Mouse (Mus musculus): Measurements from ENCODE around the gene Tnrc6b. TPM values are rescaled to one million over a fixed set of nuclear protein-coding genes. Genes with fewer than 3 reads are reported as not detected.
A peak's percentile ranks its signal among the peaks of the same experiment; 100 is the strongest.

Tnrc6b gene
- polyA plus RNA-seq, 1 experiment, result 65.3 TPM

DNA sequence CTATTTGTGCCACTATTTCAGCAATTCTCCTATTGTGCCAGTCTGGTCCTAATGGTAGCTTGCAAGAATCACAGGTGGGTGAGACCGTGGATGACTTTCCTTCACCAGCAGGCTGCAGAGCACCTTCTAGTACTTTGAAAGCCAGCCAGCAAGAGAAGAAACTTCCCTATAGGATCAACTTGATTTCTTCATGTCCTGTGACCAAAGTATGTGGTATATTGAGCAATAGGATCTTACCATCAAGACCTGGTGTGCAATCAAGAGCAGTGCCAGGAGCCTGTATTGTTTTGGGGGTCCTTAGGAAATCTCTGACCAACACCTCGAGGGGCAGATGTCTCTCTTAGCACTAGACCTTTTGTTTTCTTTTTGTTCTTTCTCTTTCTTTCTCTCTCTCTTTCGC, 81.4 kb downstream of the Tnrc6b start:
- TF ChIP-seq CTCF (IDR thresholded peaks at IDR 0.05; ENCODE audit: control insufficient read depth, insufficient read depth, low read length) (no peak), POLR2A (IDR thresholded peaks at IDR 0.05; ENCODE audit: borderline replicate concordance, control insufficient read depth, low read depth, low read length) (no peak)
- Histone ChIP-seq H3K4me1 (ENCODE audit: control insufficient read depth, insufficient read depth, low read length) (peaks cover 6% of the 10 kb centered on the region; the same call in 1 of the 2 replicates), H3K27ac (ENCODE audit: control insufficient read depth, insufficient read depth, low read depth, low read length, poor library complexity) (no peak overlapping the region; the same call in 1 of the 2 replicates), H3K4me3 (replicated peaks; ENCODE audit: control insufficient read depth, low read depth, low read length) (no peak overlapping the region)
- 43% methylated on average over 3 of the region's 3 CpGs for WGBS

DNA sequence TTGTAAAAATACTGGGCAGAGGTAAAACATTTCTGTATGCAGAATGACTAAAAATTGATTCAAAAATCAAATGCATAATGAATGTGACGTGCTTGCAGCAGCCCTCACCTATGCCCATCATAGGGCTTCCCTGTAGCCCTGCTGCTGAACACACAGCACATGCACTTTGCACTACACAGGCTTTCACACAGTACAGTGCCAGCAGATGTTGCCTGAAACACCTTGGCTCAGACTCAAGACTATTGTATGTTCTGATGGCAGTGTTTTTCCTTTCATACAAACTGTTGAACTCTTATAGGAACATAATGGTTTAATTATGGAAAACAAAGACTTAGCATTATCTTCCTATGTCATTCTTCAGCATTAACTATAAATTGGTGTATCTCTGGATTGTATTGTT, 84.0 kb downstream of the Tnrc6b start:
- H3K4me3 ChIP-seq (replicated peaks; ENCODE audit: control insufficient read depth, low read depth, low read length), result no peak overlapping the region
- H3K27ac ChIP-seq (ENCODE audit: control insufficient read depth, insufficient read depth, low read depth, low read length, poor library complexity), result no peak overlapping the region
- TF ChIP-seq CTCF (IDR thresholded peaks at IDR 0.05; ENCODE audit: control insufficient read depth, insufficient read depth, low read length) (no peak), POLR2A (IDR thresholded peaks at IDR 0.05; ENCODE audit: borderline replicate concordance, control insufficient read depth, low read depth, low read length) (no peak)
- WGBS, result 92% methylated on average over 1 of the region's 1 CpGs
- peaks cover 5% of the 10 kb centered on the region; the same call in 1 of the 2 replicates for H3K4me1 ChIP-seq (ENCODE audit: control insufficient read depth, insufficient read depth, low read length)

DNA sequence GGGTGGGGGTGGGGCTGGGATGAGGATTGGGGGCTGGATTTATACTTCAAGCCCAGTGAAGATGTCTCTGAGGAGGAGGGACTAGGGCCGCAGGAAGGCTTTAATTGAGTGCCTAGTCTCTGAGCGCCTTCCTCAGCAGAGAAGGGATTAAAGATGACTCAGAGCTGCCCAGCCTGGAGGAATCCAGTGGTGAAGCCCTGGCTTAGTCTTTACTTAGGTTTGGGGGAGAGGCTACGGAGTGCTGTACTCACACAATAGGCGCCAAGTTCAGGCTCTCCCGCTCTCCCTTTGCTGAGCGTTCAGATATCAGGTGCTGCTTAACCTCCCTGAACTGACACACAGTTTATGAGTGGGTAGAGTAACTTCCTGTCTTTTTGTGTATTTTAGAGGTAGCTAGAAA, 86.6 kb downstream of the Tnrc6b start:
- WGBS, result under 1% methylated on average over 6 of the region's 6 CpGs
- H3K4me3 ChIP-seq (replicated peaks; ENCODE audit: control insufficient read depth, low read depth, low read length), result peak overlapping the region; percentile 47
- peaks cover 4% of the 10 kb centered on the region; the same call in 1 of the 2 replicates for H3K4me1 ChIP-seq (ENCODE audit: control insufficient read depth, insufficient read depth, low read length)
- TF ChIP-seq POLR2A (IDR thresholded peaks at IDR 0.05; ENCODE audit: borderline replicate concordance, control insufficient read depth, low read depth, low read length) (no peak), CTCF (IDR thresholded peaks at IDR 0.05; ENCODE audit: control insufficient read depth, insufficient read depth, low read length) (no peak)
- peak overlapping the region; percentile 86 for H3K27ac ChIP-seq (ENCODE audit: control insufficient read depth, insufficient read depth, low read depth, low read length, poor library complexity)

DNA sequence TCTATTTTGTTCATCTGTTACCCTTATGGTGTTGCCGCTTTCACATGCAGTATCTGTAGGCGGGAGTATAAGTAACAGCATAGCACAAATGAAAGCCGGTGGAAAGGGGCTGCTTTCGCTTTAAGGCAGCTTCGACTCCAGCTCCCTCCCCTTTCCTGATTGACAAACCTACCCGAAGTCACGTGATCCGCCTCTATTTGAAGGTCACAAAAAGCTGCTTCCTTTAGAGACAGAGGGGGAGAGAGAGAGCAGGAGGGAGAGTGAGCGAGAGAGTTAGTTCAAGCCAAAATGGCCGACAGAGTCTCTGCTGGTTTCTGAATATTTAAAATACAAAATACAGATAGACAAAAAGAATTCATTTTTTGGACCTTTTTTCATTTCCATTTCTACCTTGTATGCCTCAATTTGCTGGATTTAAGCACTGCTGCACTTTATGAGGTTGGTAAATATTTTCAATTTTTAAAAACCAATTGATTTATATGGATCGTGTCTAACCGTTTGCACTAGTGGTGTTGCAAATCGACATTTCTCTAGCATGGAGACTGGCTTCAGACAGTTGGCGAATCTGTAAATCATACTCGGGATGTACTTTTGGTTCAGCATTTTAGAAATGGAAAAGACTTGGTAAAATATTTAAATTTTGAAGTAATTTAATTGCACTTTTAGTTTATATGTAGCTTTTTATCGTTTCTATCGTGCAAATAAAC, 87.4 kb downstream of the Tnrc6b start:
- under 1% methylated on average over 17 of the region's 17 CpGs for WGBS
- Histone ChIP-seq H3K4me1 (ENCODE audit: control insufficient read depth, insufficient read depth, low read length) (peaks cover 2% of the 10 kb centered on the region; the same call in 1 of the 2 replicates), H3K27ac (ENCODE audit: control insufficient read depth, insufficient read depth, low read depth, low read length, poor library complexity) (no peak overlapping the region), H3K4me3 (replicated peaks; ENCODE audit: control insufficient read depth, low read depth, low read length) (peak overlapping the region; percentile 46)
- TF ChIP-seq POLR2A (IDR thresholded peaks at IDR 0.05; ENCODE audit: borderline replicate concordance, control insufficient read depth, low read depth, low read length) (peak; percentile 81), CTCF (IDR thresholded peaks at IDR 0.05; ENCODE audit: control insufficient read depth, insufficient read depth, low read length) (no peak)

DNA sequence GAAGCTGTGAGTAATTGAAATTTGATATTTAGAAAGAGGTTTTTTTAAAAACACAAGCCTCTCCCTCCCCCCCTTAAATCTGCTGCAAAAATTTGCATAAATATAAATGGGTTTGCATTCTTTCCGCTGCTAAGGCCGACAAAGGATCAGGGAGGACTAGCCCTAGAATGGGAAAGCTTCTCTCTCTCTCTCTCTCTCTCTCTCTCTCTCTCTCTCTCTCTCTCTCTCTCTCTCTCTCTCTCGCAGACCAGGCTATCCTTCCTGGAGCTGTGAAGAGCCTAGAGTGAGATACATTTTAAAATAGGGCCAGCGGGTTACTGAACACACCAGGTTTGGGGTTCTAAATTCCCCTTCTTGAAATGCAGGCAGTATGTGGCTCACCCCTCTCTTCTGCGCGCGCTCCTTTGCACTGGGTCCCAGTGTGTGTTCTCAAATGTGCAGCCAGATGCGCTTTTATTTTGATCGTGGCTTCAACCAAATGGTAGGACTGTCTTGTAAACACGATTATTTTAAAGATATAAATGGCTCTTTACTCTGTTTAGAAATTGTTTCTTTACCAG, 88.0 kb downstream of the Tnrc6b start:
- TF ChIP-seq POLR2A (IDR thresholded peaks at IDR 0.05; ENCODE audit: borderline replicate concordance, control insufficient read depth, low read depth, low read length) (no peak), CTCF (IDR thresholded peaks at IDR 0.05; ENCODE audit: control insufficient read depth, insufficient read depth, low read length) (no peak)
- peak overlapping the region; percentile 57 for H3K27ac ChIP-seq (ENCODE audit: control insufficient read depth, insufficient read depth, low read depth, low read length, poor library complexity)
- H3K4me1 ChIP-seq (ENCODE audit: control insufficient read depth, insufficient read depth, low read length), result peaks cover 2% of the 10 kb centered on the region; the same call in 1 of the 2 replicates
- H3K4me3 ChIP-seq (replicated peaks; ENCODE audit: control insufficient read depth, low read depth, low read length), result peak overlapping the region; percentile 81
- under 1% methylated on average over 10 of the region's 10 CpGs for WGBS

DNA sequence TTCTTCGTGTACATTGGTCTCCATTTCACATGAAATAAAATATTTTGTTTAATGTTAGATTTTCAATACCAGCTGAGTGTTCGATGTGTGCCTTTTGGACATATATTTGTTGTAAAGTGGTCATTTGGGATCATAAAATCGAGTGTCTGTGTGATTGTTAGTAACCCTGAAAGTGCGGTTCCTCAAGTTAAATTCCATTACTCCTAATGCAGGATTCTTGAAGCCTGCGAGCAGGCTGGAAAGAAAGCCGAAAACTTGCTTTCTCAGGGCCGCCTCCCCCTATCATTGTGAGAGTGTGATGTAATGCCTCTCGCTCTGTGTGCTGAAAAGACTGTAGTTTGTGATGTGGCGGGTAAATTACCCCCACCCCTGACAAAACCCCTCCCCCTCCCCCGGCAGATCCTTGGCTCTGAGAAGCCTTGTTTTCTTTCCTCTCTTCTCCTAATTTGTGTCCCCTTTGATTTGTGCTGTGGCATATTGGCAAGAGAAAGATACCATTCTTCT, 88.6 kb downstream of the Tnrc6b start:
- no peak for TF ChIP-seq CTCF (IDR thresholded peaks at IDR 0.05; ENCODE audit: control insufficient read depth, insufficient read depth, low read length)
- TF ChIP-seq POLR2A (IDR thresholded peaks at IDR 0.05; ENCODE audit: borderline replicate concordance, control insufficient read depth, low read depth, low read length), result 0 out of 2 replicates have a peak, but pooled peaks have one; percentile 7
- under 1% methylated on average over 10 of the region's 10 CpGs for WGBS
- Histone ChIP-seq H3K27ac (ENCODE audit: control insufficient read depth, insufficient read depth, low read depth, low read length, poor library complexity) (peak overlapping the region; percentile 37; the same call in 1 of the 2 replicates), H3K4me1 (ENCODE audit: control insufficient read depth, insufficient read depth, low read length) (peaks cover 3% of the 10 kb centered on the region; the same call in 1 of the 2 replicates), H3K4me3 (replicated peaks; ENCODE audit: control insufficient read depth, low read depth, low read length) (peak overlapping the region; percentile 81)

DNA sequence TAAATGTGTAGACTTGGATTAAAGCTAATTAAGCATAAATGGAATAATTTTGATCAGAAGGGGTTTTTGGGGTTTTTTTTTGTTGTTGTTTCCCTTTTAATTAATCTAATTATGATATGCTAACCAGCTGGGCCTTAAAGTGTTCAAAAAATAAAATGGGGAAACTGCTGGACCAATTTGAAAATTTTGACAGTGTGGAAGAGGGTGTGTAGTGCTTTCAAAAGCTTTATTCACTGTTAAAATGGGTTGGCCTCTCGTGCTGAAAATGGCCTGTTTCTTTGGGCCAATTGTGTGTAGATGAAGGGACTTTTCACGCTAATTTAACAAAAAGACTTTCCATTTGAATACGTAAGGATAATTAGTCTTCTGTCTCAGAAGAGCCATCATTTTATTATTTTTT, 89.1 kb downstream of the Tnrc6b start:
- Histone ChIP-seq H3K4me3 (replicated peaks; ENCODE audit: control insufficient read depth, low read depth, low read length) (peak overlapping the region; percentile 81), H3K4me1 (ENCODE audit: control insufficient read depth, insufficient read depth, low read length) (peaks cover 3% of the 10 kb centered on the region; the same call in 1 of the 2 replicates), H3K27ac (ENCODE audit: control insufficient read depth, insufficient read depth, low read depth, low read length, poor library complexity) (no peak overlapping the region)
- no peak for TF ChIP-seq POLR2A (IDR thresholded peaks at IDR 0.05; ENCODE audit: borderline replicate concordance, control insufficient read depth, low read depth, low read length)
- no peak for TF ChIP-seq CTCF (IDR thresholded peaks at IDR 0.05; ENCODE audit: control insufficient read depth, insufficient read depth, low read length)
- WGBS, result 19% methylated on average over 3 of the region's 3 CpGs

DNA sequence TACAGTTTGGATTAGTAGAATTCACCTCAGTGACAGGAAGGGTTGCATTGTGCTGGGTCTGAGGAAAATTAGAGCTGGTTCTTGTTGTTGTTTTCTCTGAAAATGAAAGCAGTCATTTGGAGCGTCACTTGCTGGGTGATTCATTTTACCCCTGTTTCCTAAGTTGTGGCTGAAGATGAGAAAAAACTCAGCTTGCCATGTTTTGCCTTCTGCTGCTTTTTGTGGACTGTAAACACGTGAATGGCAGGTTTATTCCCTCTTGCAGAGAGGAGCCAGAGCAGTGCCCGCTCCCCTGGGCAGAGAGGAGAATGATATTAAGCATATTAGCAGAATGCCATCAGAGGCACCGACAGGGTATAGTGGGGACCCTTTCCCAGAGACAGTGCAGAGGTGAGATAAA, 89.7 kb downstream of the Tnrc6b start:
- peaks cover 3% of the 10 kb centered on the region; the same call in 1 of the 2 replicates for H3K4me1 ChIP-seq (ENCODE audit: control insufficient read depth, insufficient read depth, low read length)
- peak overlapping the region; percentile 54 for H3K4me3 ChIP-seq (replicated peaks; ENCODE audit: control insufficient read depth, low read depth, low read length)
- TF ChIP-seq POLR2A (IDR thresholded peaks at IDR 0.05; ENCODE audit: borderline replicate concordance, control insufficient read depth, low read depth, low read length) (no peak), CTCF (IDR thresholded peaks at IDR 0.05; ENCODE audit: control insufficient read depth, insufficient read depth, low read length) (no peak)
- WGBS, result 16% methylated on average over 4 of the region's 4 CpGs
- H3K27ac ChIP-seq (ENCODE audit: control insufficient read depth, insufficient read depth, low read depth, low read length, poor library complexity), result peak overlapping the region; percentile 26; the same call in 1 of the 2 replicates

Data from bone marrow, adult 2 months (tissue).